Mouse (Mus musculus): ENCODE measurements at regions not wholly inside any gene's neighbourhood (a gene's known extent, or its start where the extent isn't known, plus 50 kb on each side); places are given as distances from the start of the nearest gene placed in this dataset.

- DNase-seq (ENCODE audit: low spot score), result no peak
These were observed 68.6 kb upstream of the Id4 start for GRCm38 (mm10) chr13:48192476-48192875.

- DNase-seq (ENCODE audit: low spot score), result no peak
These were observed 67.1 kb upstream of the Id4 start for GRCm38 (mm10) chr13:48193942-48194341.

- DNase-seq (ENCODE audit: low spot score), result no peak
These were observed 53.2 kb upstream of the Id4 start for GRCm38 (mm10) chr13:48207824-48208223.

All from testis, postnatal 10 days (tissue).